Mouse (Mus musculus): ENCODE data around the gene Clps.
"Not testable (repeated sequence)": the region's sequence is repeated elsewhere in the genome, so short reads cannot be mapped to it uniquely, and the experiment has no call there.

Clps gene

DNA sequence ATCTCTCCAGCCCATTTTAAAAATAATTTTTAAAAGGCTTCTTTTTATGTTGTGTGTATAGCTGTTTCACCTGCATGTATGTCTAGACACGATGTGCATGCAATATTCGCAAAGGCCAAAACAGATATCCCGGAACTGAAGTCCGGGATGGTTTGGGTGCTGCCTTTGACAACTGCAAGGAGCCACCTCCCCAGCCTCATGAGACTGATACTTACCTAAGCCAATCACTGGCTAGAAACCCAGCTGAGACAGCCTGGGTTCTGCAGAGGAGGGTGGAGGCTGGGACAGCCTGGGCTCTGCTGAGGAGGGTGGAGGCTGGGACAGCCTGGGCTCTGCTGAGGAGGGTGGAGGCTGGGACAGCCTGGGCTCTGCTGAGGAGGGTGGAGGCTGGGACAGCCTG is 6.5 kb downstream of the Clps start:
- in situ Hi-C loops (cut with MboI, MseI): not testable (repeated sequence)

DNA sequence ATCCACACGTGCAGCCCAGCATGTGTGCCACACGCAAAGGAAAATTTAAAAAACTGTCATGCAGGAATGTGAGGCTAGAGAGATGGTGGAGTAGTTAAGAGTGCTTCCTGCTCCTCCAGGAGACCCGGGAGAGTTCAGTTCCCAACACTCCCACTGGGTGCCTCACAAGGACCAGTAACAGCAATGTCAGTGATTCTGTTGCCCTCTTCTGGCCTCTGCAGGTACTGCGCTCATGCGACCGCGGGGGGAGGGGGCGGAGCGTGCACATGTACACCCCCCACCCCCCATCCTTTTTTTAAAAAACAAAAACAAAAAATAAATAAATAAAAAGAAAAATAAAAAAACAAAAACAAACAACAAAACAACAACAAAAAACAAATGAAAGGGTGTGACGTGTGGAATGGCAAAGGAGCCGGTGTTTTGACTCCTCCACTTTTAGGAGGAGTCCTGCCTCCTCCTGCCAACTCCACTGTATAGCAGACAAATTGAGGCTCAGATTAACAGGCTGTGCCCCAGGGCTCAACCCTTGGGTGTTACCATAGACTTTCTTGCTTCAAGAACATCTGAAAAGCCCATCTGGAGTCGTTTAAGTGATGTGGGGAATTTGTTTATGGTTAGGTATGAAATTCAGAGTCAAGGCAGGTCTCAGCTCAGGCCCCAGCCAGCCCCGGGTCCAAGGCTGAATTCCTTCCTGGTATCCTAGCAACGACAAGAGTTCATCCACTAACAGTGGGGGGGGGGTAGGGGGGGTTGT is 7.3 kb downstream of the Clps start:
- in situ Hi-C loops (cut with MboI, MseI): no loop called here

DNA sequence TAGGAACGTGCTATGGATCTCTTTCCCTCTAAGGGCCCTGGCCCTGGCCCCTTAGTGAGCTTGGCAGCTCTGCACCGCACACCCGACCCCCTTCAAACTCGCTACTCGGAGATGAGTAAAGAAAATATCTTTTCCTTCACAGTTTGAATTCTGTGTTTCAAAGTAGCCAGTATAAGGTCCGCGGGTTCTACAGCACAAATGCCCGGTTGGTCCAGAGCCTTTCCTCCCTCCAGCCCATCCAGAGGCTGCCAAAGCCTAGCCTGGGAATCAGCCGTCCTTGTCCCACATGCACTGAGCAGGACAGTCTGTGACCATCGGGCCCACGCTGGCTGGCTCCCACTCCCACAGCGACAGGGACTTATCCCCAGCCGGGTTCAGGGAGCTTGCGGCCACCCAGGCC is 11.5 kb downstream of the Clps start, which contains the start of gene Clpsl2:
Gene Clpsl2, plus strand, starts transcription at position 301 of the 400 bp plus-strand sequence.
- in situ Hi-C loops (cut with MboI, MseI): no loop called here

DNA sequence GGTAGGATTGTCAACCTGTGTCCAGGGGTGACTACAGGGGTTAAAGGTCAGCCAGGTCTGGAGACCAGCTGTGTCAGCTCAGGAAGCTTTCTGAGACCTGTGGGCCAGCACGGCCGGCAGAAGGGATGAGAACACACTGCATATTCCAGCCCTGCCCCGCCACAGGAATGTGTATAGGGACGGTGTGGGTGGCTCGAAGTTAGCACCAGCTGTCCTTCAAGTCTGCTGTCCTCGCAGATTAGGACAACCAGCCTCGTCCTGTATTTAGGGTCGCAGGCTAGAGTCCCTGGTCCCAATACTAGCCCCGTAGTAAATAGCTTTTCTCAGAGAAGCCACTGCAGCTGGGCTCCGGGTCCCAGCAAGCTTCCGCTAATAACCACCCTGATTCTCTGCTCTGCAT is 12.0 kb downstream of the Clps start:
- in situ Hi-C loops (cut with MboI, MseI): no loop called here

DNA sequence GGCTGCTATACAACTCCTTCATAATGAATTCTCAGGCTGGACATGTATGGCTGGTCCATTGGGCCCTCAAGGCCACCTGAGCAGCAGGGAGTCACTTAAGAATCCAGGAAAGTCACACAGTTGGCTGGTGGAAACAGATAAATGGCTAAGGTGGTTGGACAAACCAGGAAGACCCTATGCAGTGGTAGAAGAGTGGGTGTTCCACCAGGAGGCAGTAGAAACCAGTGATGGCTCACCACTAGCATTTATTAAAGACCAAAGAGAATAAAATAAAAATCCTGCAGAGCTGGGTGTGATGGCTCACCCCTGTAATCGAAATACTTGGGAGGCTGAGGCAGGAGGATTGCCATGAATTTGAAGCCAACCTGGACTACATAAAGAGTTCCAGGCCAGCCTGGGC is 13.6 kb downstream of the Clps start:
- in situ Hi-C loops (cut with MboI, MseI): no loop called here

DNA sequence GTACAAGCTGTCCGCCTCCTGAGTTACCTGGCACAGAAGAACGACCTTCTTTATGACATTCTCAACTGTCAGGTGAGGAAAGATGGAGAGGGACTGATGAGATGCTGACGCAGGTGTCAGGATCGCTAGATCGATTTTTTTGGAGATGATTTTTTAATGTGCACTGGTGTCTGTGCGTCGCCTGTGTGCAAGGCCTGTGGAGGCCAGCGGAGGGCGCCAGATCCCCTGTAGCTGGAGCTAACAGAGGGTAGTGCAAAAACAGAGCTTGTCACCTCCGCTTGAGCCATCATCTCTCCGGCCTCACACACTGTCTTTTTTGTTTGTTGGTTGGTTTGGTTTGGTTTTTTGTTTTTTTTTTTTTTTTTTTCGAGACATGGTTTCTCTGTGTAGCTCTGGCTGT is 22.7 kb downstream of the Clps start:
- in situ Hi-C loops (cut with MboI, MseI): loop anchor here (5.0 kb wide), 2 partner anchors 76 to 151 kb away; no protein-coding TSS in a partner anchor

DNA sequence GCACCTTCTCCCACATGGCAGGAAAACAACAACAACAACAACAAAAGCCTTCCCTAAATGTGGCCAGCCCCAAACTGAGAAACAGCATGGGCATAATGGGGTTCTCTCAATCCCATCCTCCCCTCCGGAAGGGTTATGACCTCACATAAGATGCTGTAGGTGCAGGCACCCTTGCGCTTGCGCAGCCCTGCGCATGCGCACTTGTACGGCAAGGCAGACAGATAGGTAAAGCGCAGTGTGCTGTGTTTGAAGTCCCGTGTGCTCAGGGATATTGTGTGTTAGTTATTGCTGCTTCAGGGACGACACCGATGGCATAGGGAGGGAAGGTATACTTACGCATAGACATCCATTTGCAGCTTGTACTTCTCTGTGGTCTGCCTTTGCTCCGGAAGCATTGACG is 27.2 kb downstream of the Clps start:
- in situ Hi-C loops (cut with MboI, MseI): no loop called here

DNA sequence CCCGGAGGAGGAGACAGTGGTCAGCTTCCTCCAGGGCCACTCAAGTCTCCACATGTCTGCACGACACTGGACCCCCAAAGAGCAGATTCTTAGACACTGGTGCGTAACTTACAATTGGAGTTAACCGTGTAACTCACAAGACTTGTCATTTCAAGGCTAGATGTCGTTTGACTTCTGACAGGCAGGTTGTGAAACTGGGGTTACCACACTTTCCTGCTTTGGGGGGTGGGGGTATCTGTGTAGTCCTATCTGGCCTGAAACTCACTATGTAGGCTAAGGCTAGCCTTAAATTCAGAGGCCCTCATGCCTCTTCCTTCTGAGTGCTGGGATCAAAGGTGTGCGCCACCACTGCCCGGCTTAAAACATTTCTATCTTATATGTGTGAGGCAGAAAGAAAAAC is 28.0 kb downstream of the Clps start:
- in situ Hi-C loops (cut with MboI, MseI): no loop called here

DNA sequence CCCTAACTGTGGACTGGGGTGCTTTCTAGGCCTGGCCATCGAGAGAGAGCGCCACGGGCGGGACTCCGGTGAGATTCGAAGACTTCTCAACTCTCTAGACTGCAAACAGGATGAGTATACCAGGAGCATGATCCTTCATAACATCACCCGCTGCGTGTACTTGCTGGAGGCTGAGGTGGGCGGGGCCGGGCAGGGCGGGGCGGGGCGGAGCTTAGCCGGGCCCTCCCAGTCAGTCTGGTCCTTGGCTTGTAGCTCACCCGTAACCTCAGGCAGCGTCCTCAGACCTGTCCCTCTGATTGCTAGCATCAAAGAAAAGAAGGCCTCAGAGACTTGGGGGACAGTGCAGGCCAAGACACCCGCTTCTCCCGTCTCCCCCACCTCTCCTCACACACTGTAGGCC is 28.6 kb downstream of the Clps start:
- in situ Hi-C loops (cut with MboI, MseI): no loop called here

DNA sequence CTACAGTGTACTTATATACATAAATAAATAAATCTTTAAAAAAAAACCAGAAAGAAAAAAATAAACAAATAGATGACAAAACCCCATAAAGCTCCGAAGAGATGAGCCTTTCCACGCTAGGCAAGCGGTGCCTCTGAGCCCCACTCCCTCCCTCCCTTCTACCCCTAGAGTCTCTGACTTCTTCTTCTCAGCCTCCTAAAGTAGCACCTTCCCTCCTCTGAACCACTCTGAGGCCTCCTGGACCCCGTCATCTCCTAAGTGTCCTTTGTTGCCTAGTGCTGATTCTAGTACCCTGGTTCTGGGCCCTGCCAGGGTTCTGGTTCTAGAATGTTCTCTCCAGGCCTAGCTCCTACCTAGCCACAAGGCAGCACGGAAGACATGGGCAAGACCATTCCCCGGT is 30.1 kb downstream of the Clps start, which contains the start of gene Armc12:
Gene Armc12, plus strand, starts transcription at position 301 of the 400 bp plus-strand sequence.
- in situ Hi-C loops (cut with MboI, MseI): no loop called here

DNA sequence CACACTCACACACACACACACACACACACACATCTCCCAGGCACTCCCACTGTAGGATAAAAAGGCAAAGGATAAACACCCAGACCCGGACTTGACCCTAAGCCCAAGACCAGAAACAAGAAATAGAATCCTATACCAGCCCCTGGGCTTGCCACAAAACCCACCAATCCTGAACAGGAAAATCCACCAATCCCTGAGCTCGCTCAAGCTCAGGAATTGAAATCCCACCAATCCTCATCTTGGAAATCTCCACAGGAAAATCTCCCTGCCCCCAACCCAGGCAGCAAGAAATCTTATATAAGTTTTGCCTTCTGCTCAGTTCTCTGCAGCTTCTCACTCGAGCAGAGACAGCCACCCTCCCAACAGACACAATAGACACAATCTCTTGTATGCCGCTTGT is 31.4 kb downstream of the Clps start:
- in situ Hi-C loops (cut with MboI, MseI): no loop called here

DNA sequence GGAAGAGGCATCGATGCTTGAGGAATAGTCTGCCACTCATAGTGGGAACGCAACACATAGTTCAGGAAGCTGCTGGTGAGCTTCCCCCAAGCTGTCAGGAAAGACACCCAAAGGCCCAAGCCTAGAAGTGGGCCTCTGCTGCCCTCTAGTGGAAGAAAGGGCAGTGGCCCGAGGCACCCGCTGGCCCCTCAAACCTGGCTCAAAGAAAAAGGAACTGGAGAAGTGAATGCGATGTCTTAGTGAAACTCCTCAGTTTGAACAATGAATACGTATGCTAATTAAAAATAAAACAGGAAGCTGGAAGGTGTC is 32.6 kb downstream of the Clps start:
- in situ Hi-C loops (cut with MboI, MseI): no loop called here

DNA sequence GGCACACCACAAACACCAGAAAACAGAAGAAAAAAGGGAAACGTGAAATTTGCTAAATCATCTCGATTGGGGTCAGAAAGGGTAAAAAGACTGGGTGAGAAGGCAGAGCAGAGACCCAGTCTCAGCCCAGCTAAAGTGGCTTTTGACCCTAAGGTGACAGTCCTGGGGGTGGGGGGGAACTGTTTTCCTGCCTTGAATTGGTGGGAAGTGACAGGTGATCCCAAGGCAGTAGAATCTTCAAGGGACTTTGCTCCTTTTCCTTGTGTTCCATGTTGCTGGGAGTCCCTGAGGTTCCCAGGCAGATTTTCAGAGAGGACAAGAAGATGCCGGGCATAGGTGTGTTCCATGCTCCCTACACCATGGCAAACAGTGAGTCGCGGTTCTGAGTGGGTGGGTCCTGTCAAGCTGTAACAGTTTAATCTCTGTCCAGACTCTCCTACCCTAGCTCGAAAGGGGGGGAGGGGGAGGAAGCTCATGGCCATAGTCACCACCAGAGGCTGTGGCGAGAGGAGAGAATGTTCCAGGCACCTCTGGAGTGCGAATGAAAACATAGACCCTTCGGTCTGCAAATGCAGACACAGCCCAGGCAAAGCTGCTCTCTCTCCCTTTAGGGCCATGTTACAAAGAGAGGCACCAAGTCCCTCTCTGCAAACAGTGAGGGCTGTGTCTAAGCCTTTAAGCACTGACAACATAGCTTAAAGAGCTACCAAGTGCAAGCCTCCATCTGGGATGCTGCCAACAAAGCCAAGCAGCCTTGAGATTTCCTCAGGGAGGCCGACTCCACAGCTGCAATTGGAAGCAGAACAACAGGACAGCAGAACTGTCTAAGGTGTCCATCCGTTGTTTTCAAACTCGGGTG is 33.2 kb downstream of the Clps start:
- in situ Hi-C loops (cut with MboI, MseI): no loop called here

DNA sequence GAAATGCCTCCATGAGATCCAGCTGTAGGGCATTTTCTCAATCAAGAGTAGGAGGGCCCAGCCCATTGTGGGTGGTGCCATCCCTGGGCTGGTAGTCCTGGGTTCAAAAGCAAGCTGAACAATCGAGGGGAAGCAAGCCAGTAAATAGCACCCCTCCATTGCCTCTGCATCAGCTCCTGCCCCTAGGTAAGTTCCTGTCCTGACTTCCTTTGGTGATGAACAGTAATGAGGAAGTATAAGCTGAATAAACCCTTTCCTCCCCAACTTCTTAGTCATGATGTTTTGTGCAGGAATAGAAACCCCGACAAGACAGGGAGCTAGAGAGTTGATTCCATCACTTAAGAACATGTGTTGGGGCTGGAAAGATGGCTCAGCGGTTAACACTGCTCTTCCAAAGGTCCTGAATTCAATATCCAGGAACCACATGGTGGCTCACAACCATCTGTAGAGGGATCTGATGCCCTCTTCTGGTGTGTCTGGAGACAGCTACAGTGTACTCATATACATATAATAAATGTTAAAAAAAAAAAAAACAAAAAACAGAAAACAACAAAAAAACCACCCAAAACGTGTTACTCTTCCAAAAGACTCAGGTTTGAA is 35.6 kb downstream of the Clps start:
- in situ Hi-C loops (cut with MboI, MseI): loop anchor here (5.0 kb wide), 1 partner anchor 48 kb away; no protein-coding TSS in a partner anchor

DNA sequence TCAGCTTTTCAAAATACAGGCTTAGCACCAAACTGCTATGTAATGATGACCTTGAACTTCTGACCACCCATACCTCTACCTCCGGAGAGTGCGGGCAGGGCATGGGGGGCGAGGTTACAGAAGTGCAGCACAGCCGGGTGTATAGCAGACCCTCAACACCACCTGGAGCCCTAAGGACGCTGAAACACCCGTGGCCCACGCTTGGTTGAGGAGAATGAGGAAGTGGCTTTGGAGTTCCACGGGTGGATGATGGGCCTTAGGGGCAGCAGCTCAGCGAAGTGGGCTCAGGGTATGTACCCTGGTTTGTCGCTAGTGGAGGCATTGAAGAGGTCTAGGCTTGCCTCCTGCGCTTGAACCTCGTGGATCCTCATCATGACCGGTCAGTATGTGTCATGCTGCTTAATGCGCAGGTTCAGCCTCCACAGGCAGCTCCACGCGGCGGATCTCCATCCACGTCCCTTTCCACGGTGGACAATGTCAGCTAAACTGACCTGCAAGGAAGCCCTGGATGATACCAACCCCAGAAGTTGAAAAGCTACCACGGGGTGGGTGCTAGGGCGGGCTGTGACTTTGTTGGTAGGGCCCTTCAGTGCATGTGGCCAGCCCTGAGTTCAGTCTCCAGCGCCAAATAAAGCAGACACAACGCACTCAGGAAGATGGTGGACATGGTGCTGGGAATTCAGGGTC is 36.4 kb downstream of the Clps start:
- in situ Hi-C loops (cut with MboI, MseI): loop anchor here (5.0 kb wide), 1 partner anchor 47 kb away; no protein-coding TSS in a partner anchor

DNA sequence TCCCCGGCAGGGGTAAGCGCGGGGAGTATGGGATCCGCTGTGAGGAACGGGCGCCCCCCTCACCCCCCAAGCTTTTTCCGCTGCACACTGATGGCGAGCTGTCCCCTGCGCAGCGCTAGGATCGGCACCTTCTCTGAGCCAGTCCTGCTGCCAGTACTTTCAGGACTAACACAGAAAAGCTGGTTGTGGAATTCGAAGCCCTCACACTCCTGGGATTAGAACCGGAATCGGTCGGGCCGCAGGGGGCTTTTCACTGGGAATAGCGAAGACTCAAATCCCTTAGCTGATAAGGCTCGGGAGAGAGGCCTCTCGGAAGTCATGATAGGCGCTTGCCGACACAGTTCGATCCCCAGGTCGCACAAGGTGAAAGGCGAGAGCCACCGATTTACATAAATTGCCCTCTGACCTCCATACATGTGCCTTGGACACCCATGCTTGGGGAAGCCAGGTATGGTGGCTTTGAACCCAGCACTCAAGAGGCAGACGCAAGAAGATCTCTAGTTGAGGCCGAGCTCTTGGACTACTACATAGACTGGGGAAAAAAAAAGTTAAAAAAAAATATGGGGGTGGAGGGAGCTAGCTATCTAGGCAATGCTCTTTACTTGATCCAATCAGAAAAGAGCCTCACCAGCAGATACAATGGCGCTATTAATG is 37.1 kb downstream of the Clps start:
- in situ Hi-C loops (cut with MboI, MseI): loop anchor here (5.0 kb wide), 1 partner anchor 46 kb away; no protein-coding TSS in a partner anchor

DNA sequence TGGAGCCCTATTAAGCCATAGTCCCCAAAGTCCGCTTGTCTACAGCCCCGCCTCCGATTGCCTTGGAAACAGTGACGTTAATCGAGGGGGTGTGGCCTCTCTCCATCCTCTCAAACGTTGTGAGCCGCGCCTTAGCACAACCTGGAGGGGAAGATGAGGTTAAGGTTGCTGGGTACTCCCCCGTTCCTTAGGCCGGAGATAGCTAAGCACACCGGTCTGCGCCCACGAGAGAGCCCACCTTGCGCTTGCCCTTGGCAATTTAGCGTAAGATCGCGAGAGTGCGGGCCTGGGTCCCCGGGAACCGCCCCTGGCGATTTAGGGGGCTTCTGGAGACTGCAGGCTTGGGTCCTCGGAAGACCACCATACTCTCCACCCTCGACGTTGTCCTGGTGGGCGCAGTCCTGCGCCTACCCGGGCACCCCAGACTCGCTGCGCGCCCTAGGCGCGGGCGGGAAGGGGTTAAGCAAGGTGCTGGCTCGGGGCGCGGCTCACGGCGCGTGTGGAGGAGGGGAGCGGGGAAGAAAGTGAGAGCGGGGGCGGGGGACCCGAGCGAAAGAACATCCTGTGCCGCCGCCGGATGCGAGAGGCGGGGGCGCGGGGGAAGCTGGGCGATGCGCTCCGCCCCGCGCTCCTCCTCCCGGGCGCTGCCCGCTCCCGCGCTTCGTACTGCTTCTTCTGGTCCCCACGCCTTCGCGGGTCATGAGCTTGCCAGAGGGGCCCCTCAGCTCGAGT is 37.8 kb downstream of the Clps start:
- in situ Hi-C loops (cut with MboI, MseI): loop anchor here (5.0 kb wide), 1 partner anchor 45 kb away; no protein-coding TSS in a partner anchor

DNA sequence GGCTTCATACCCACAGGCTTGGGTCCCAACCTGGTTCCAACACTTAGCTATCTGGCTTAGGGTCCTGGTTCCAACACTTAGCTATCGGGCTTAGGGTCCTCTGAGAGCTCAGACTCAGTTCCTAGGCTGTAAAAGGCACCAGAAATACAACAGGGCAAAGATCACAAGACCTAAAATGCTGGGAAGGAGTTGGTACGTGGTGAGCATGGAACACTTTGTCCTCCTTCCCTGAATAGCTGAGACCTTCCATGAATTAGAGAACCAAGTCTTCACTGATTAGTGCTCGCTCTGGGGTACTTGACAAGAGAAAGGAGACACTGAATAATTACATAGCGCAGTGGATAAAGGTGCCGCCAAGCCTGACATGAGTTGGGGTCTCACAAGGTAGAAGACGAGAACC is 38.6 kb downstream of the Clps start:
- in situ Hi-C loops (cut with MboI, MseI): loop anchor here (5.0 kb wide), 1 partner anchor 45 kb away; no protein-coding TSS in a partner anchor

DNA sequence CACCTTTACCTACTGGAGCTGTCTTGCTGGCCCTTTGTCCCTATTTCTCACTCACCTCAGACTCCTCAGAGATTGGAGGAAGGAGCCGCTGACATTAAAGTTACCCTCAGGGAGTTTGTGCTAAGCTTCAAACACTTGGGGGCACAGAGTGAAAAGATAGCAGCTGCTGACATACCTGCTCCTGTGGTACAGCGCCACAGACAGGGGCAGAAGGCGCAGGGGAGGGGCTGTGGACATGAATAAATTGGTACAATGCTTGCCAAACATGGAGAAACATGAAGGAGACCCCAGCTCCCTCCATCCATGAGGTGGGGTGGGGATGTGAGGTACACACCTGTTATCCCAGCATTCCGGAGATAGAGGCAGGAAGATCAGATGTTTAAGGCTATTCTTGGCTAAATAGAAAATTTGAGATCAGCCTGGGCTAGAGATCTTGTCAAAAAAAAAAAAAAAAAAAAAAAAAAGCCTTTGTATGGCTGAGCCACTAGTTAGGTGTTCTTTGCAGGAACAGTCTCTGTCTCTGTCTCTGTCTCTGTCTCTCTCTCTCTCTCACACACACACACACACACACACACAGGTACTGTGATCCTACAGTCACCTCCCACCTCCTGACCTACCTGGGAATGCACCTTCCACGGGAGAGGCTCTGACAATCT is 39.4 kb downstream of the Clps start:
- in situ Hi-C loops (cut with MboI, MseI): loop anchor here (5.0 kb wide), 1 partner anchor 44 kb away; no protein-coding TSS in a partner anchor

DNA sequence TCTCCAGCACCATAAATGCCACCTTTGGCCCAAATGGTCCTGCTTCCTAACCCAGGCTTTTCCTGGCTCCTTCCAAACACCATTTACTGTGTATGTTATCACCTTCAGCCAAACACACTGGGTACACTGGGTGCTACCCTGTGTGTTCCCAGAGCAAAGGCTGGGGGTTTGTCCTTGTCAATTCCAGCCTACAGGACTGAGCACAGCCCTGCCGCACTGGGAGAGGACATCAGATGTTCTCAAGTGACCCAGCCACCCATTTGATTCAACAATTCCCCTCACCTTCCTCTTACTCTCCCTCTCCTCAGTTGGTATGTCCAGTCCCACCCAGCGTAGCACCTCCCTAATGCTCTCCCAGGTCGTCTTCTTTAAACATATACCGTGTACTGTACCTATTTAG is 40.0 kb downstream of the Clps start:
- in situ Hi-C loops (cut with MboI, MseI): loop anchor here (5.0 kb wide), 1 partner anchor 43 kb away; no protein-coding TSS in a partner anchor
